Mouse (Mus musculus) macrophage (primary cell): ENCODE measurements at regions not wholly inside any gene's neighbourhood (a gene's known extent, or its start where the extent isn't known, plus 50 kb on each side); places are given as distances from the start of the nearest gene placed in this dataset.

ENCODE experiments used
- H3K27ac ChIP-seq: fragments of 350-480 bp; formaldehyde crosslinking; 2 replicates; pipeline ENCODE4 v1.9.0; 2021
- H3K36me3 ChIP-seq: fragments of 350-480 bp; formaldehyde crosslinking; 2 replicates; pipeline ENCODE4 v1.9.0; 2021; ENCODE audit errors: inconsistent target
- H3K4me3 ChIP-seq: fragments of 350-480 bp; formaldehyde crosslinking; 2 replicates; pipeline ENCODE4 v1.9.0; 2021; ENCODE audit errors: inconsistent target
- H3K79me2 ChIP-seq: fragments of 350-480 bp; formaldehyde crosslinking; 2 replicates; pipeline ENCODE4 v1.9.0; 2021; ENCODE audit errors: inconsistent target
- WGBS: methylation state at CpG from one replicate; pipeline ENCODE4 v1.1.7; 2026; ENCODE audit warnings: inconsistent platforms; ENCODE audit not compliant: missing documents; 5-methylcytosine and 5-hydroxymethylcytosine counted together

GRCm38 (mm10) chr5:45121751-45122280 is 322.3 kb upstream of the Ldb2 start:
- Histone ChIP-seq H3K4me3 (no peak overlapping the region), H3K79me2 (no peaks in the 10 kb centered on the region)
- WGBS, result 95% methylated on average over 2 of the region's 2 CpGs

GRCm38 (mm10) chr5:45119757-45120156 is 320.3 kb upstream of the Ldb2 start:
- Histone ChIP-seq H3K36me3 (no peaks in the 10 kb centered on the region), H3K4me3 (no peak overlapping the region), H3K79me2 (no peaks in the 10 kb centered on the region), H3K27ac (no peak overlapping the region)
- 95% methylated on average over 2 of the region's 2 CpGs for WGBS

More at GRCm38 (mm10) chr5:45121751-45122280, 322.3 kb upstream of the Ldb2 start:
- H3K27ac ChIP-seq, result no peak overlapping the region
- no peaks in the 10 kb centered on the region for H3K36me3 ChIP-seq

DNA sequence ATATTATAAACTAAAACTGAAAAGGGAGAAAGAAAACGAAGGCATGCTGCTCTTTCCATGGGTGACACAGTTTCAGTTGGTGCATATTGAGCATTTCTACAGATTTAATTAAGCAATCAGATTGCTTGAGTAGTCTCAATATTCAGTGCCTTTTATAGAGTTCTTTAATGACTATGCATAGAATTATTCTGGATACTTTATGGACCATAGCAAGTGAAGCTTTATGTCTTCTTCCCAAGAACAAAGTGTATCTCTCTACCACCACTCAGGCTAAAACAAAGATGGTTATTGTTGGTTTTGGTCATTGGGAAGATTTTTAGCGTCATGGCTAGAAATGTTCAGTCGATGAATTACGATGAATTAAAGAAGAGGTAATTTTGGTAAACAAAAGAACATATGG is 311.8 kb upstream of the Ldb2 start:
- no peak overlapping the region for H3K4me3 ChIP-seq
- 86% methylated on average over 4 of the region's 4 CpGs for WGBS
- H3K79me2 ChIP-seq, result no peaks in the 10 kb centered on the region
- H3K36me3 ChIP-seq, result no peaks in the 10 kb centered on the region
- no peak overlapping the region for H3K27ac ChIP-seq

GRCm38 (mm10) chr5:45110797-45111196 is 311.3 kb upstream of the Ldb2 start:
- Histone ChIP-seq H3K79me2 (no peaks in the 10 kb centered on the region), H3K27ac (no peak overlapping the region), H3K4me3 (no peak overlapping the region), H3K36me3 (no peaks in the 10 kb centered on the region)
- WGBS, result 79% methylated on average over 3 of the region's 3 CpGs

- Histone ChIP-seq H3K79me2 (no peaks in the 10 kb centered on the region), H3K36me3 (no peaks in the 10 kb centered on the region), H3K27ac (no peak overlapping the region), H3K4me3 (no peak overlapping the region)
- WGBS, result 91% methylated on average over 8 of the region's 9 CpGs
Measured at GRCm38 (mm10) chr5:45105236-45105816, 305.8 kb upstream of the Ldb2 start.

DNA sequence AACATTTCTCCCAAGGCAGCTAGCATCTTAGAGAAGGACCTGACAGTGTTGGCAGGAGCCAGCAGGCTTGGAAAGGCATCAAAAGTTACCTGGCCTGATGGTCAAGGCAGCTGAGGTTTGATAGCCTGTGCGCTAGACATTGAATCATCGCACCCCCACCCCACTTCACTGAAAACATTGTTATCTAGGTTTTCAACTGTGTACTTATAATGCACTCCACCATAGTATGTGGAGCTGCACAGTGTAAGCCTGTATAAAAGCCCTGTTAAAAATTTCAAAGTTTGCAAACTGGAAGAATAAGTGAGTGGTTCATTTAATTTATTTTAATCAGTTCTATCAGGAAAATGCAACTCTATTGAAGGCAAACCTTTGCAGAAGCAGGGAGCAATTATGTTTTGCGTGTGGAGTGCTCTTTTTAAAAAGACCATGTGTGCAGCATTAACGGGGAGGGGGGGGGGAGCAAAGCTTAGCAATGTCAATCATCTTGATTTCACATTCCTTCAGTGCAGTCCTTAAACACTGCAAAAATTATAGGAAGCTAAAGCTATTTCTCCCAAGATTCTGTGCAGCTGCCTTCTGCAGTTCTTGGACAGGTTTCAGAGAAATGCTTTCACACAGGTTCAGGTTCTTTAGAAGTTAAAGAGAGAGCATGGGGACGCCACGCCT is 304.4 kb upstream of the Ldb2 start:
- Histone ChIP-seq H3K79me2 (no peaks in the 10 kb centered on the region), H3K4me3 (no peak overlapping the region), H3K36me3 (no peaks in the 10 kb centered on the region), H3K27ac (no peak overlapping the region)
- WGBS, result 97% methylated on average over 6 of the region's 6 CpGs

DNA sequence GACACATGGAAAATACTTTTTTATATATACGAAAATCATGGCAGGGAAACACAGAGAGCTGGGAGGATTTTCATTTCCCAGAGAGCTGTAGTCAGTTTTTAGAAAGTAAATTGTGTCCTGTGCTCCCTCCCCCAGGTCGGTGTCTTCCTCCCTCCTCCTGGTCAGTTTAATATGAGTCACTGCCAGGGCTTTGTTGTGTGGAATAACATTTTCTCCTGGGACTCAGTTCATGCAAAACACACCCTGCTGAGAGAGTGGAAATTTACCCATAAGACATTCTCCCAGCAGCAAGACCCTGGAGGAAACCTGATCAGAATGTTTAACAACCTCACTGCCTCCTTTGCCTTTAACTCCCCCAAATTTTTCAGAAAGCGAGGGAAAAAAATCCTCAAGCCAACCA is 303.2 kb upstream of the Ldb2 start:
- Histone ChIP-seq H3K27ac (no peak overlapping the region), H3K36me3 (no peaks in the 10 kb centered on the region), H3K4me3 (no peak overlapping the region), H3K79me2 (no peaks in the 10 kb centered on the region)
- WGBS, result 79% methylated on average over 3 of the region's 3 CpGs

DNA sequence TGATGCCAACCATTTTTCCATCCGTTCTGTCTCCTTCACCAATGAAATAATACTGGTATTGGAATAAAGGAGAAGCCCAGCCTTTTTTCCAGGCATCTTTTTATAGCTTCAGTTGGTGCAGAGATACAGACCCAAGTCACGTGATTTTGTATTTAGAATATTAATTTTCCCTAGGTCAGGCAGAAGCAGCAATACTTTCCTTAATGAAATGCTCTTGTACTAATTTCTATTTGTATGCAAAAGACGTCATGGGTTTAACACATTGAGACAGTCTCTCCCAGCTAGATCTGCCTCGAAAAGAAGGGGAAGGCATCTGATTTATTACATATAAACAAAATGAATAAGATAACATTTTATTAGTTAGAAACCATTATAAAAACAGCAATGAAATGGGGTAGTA is 302.3 kb upstream of the Ldb2 start:
- H3K36me3 ChIP-seq, result no peaks in the 10 kb centered on the region
- no peaks in the 10 kb centered on the region for H3K79me2 ChIP-seq
- no peak overlapping the region for H3K4me3 ChIP-seq
- no peak overlapping the region for H3K27ac ChIP-seq
- 95% methylated on average over 4 of the region's 4 CpGs for WGBS

DNA sequence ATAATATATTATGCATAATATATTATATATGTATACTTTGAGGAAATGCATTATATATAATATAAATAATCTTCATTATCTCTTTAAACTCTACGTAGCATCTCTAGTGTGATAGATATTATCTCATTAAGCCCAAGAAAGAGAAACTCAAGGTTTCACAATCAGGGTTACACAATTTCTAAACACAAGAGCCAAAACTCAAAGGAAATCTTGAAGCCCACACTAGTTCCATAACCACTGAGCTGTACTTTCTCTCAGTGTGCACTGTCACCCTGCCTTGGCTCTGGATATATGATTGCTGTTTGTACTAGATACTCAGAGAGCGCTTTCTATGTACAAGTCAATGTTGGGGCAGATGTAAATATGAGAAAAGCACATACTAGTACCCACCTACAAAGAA is 299.6 kb upstream of the Ldb2 start:
- 100% methylated on average over 1 of the region's 2 CpGs for WGBS
- H3K36me3 ChIP-seq, result no peaks in the 10 kb centered on the region
- H3K4me3 ChIP-seq, result no peak overlapping the region
- no peaks in the 10 kb centered on the region for H3K79me2 ChIP-seq
- H3K27ac ChIP-seq, result no peak overlapping the region

- H3K27ac ChIP-seq, result no peak overlapping the region
- WGBS, result 93% methylated on average over 1 of the region's 1 CpGs
- no peaks in the 10 kb centered on the region for H3K36me3 ChIP-seq
- no peaks in the 10 kb centered on the region for H3K79me2 ChIP-seq
- H3K4me3 ChIP-seq, result no peak overlapping the region
Measured at GRCm38 (mm10) chr5:45097941-45098340, 298.5 kb upstream of the Ldb2 start.

DNA sequence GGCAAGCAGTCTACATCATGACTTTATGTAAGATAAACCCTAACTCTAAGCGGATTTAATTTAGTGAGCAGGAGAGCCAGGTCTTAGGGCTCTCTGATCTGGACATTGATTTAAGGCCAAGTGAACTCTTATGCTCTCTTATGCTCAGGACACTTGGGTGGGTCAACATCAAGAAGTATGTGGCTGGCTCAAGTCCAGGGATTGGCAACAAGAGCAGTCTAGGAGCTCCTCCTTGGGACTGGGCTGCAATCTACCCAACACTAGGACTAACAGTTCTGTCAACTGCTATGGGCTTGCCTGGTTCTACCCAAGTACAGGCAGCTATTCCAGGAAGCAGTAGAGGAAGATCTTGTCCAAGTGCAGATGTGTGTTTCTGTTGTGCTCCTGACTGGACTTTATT is 285.3 kb upstream of the Ldb2 start:
- H3K27ac ChIP-seq, result no peak overlapping the region
- no peaks in the 10 kb centered on the region for H3K36me3 ChIP-seq
- WGBS, result 92% methylated on average over 1 of the region's 1 CpGs
- H3K4me3 ChIP-seq, result no peak overlapping the region
- no peaks in the 10 kb centered on the region for H3K79me2 ChIP-seq

GRCm38 (mm10) chr5:45082601-45083000 is 283.1 kb upstream of the Ldb2 start:
- Histone ChIP-seq H3K4me3 (no peak overlapping the region), H3K27ac (no peak overlapping the region), H3K79me2 (no peaks in the 10 kb centered on the region), H3K36me3 (no peaks in the 10 kb centered on the region)

GRCm38 (mm10) chr5:45076347-45076890 is 276.9 kb upstream of the Ldb2 start:
- H3K79me2 ChIP-seq, result no peaks in the 10 kb centered on the region
- no peak overlapping the region for H3K27ac ChIP-seq
- H3K4me3 ChIP-seq, result no peak overlapping the region
- WGBS, result 94% methylated on average over 3 of the region's 4 CpGs
- H3K36me3 ChIP-seq, result no peaks in the 10 kb centered on the region

DNA sequence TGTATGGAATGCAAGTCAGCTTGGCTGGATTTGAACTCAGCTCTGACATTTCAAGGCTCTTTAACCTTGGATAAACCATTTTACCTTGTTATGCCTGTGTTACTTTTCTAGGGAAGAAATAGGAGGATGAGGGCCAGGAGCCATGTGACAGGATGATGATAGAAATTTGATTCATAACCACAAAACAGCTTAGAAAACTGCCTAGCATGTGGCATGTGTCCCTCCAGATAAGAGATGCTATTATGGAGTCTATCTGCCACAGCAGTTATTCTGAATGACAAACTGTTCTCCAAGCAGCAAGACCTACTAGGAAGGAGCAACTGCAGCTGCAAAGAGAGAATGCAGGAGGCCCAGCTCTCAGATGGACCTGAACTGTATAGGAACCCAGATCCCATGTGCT is 275.7 kb upstream of the Ldb2 start:
- no peaks in the 10 kb centered on the region for H3K36me3 ChIP-seq
- no peak overlapping the region for H3K4me3 ChIP-seq
- no peaks in the 10 kb centered on the region for H3K79me2 ChIP-seq
- no peak overlapping the region for H3K27ac ChIP-seq

DNA sequence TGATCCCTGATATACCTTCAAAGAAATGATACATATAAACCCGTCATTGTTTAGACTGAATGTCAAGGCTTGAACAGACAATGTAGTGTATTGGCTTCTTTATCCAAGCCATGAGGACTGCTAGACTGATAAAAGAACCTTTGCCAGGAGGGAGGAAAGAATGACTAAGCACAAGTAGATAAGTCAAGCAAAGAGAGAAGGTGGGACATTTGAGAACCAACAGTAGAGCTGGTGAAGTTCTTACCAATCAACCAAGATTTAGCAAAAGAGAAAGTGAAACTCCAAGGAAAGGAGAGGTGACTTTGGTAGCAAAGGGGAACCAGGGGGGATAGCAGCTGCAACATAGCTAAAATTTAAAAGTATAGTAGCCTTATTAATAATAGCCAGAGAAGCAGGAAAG is 273.0 kb upstream of the Ldb2 start:
- 100% methylated on average over 1 of the region's 1 CpGs for WGBS
- Histone ChIP-seq H3K4me3 (no peak overlapping the region), H3K27ac (no peak overlapping the region), H3K36me3 (no peaks in the 10 kb centered on the region), H3K79me2 (no peaks in the 10 kb centered on the region)
